Mouse (Mus musculus) adrenal gland, adult 18-20 months (tissue): ENCODE measurements around the gene Ccdc113. TPM values are rescaled to one million over a fixed set of nuclear protein-coding genes. Genes with fewer than 3 reads are reported as not detected.

Experiments used
- DNase-seq, 2 experiments: peaks; one replicate each; pipeline ENCODE4 v3.0.0; 2021 to 2022; ENCODE audit warnings: low spot score in 2 of 2
- total RNA-seq, 2 experiments: library from RNA; stranded (reverse); gene quantifications; 1 replicate in 1 of 2; 2 replicates in 1 of 2; pipeline ENCODE4 v1.2.3; 2021

The Ccdc113 gene
- total RNA-seq, 2 experiments from 2014 or later: 0.54 to 0.63 TPM

GRCm38 (mm10) chr8:95532206-95532605, 1.7 kb upstream of the Ccdc113 start:
- DNase-seq: no peak

GRCm38 (mm10) chr8:95539487-95539886, 5.6 kb downstream of the Ccdc113 start:
- no peak for DNase-seq

GRCm38 (mm10) chr8:95542191-95542590, 8.3 kb downstream of the Ccdc113 start:
- DNase-seq: no peak

- DNase-seq: no peak
Measured at GRCm38 (mm10) chr8:95543065-95543464, 9.2 kb downstream of the Ccdc113 start.

- no peak for DNase-seq
Measured at GRCm38 (mm10) chr8:95545815-95546214, 11.9 kb downstream of the Ccdc113 start.

GRCm38 (mm10) chr8:95546986-95547385, 13.1 kb downstream of the Ccdc113 start:
- no peak for DNase-seq

- no peak for DNase-seq
Measured at GRCm38 (mm10) chr8:95547931-95548330, 14.0 kb downstream of the Ccdc113 start.

- no peak for DNase-seq
Measured at GRCm38 (mm10) chr8:95549871-95550829, 16.3 kb downstream of the Ccdc113 start.

GRCm38 (mm10) chr8:95551577-95551976, 17.7 kb downstream of the Ccdc113 start:
- DNase-seq: no peak

- DNase-seq: no peak
Measured at GRCm38 (mm10) chr8:95555963-95556362, 22.1 kb downstream of the Ccdc113 start.

- DNase-seq: no peak
Measured at GRCm38 (mm10) chr8:95566217-95566616, 32.3 kb downstream of the Ccdc113 start.

GRCm38 (mm10) chr8:95566809-95567208, 32.9 kb downstream of the Ccdc113 start:
- no peak for DNase-seq

- no peak for DNase-seq
Measured at GRCm38 (mm10) chr8:95573146-95573545, 39.3 kb downstream of the Ccdc113 start.

- no peak for DNase-seq
Measured at GRCm38 (mm10) chr8:95576240-95576639, 42.4 kb downstream of the Ccdc113 start, which contains the start of gene Prss54. Gene Prss54 (minus strand): TSS chr8:95576340.

- DNase-seq: no peak
Measured at GRCm38 (mm10) chr8:95587339-95587738, 53.5 kb downstream of the Ccdc113 start.

GRCm38 (mm10) chr8:95589282-95589681, 55.4 kb downstream of the Ccdc113 start:
- no peak for DNase-seq

GRCm38 (mm10) chr8:95590539-95590938, 56.7 kb downstream of the Ccdc113 start:
- DNase-seq: no peak

- no peak for DNase-seq
Measured at GRCm38 (mm10) chr8:95592131-95592780, 58.4 kb downstream of the Ccdc113 start.

- no peak for DNase-seq
Measured at GRCm38 (mm10) chr8:95593439-95594393, 59.8 kb downstream of the Ccdc113 start.

- no peak for DNase-seq
Measured at GRCm38 (mm10) chr8:95595131-95595530, 61.2 kb downstream of the Ccdc113 start.

- no peak for DNase-seq
Measured at GRCm38 (mm10) chr8:95596841-95597241, 63.0 kb downstream of the Ccdc113 start.
